Mouse (Mus musculus): ENCODE measurements around the gene Creg1. TPM values are rescaled to one million over a fixed set of nuclear protein-coding genes. Genes with fewer than 3 reads are reported as not detected.
"Not testable (repeated sequence)": the region's sequence is repeated elsewhere in the genome, so short reads cannot be mapped to it uniquely, and the experiment has no call there.

Creg1 gene
- total RNA-seq, 1 experiment from 2014 or later, result 56.6 TPM

DNA sequence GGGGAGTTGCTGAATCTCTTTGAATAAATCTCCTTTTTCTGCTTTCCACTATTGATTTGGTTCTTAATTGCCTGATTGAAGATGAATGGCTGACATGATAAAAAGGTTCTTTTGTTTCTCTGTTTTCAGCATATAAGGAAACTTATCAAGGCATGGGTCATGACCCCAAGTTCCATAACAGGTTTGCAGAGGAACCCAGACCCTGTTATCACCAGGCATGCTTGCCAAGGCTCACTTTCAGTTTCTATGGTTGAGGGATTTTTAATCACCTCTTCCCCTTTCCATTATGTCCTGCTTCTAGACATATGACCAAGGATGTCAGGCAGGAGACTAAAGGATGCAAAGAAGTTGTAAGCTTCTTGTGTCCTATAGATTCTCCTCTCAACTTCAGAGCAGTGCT lies 12.4 kb upstream of the Creg1 start:
- no peak for DNase-seq

GRCm38 (mm10) chr1:165751838-165752237 lies 11.7 kb upstream of the Creg1 start:
- no peak for DNase-seq

DNA sequence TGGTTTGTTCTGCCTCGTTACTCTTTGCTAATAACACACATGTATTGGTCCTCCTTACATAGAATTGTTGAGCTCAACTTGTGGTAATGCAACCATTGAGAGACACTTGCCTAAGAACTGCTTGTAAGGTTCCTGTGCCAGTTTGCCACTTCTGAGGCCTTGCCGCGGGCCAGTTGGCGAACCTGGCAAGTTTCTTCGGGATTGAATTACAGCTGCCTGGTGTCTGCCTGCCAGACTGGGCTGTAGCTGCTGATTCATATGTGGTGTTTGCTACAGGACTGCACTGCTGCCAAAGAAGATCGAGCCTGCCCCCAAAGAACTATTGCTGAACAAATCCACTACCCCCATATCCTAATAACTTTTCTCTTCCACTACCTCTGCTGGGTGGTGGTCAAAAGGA lies 9.3 kb upstream of the Creg1 start:
- no peak for DNase-seq

GRCm38 (mm10) chr1:165755194-165755593 lies 8.4 kb upstream of the Creg1 start:
- DNase-seq, result no peak

- no peak for DNase-seq
These were observed 1.8 kb upstream of the Creg1 start for GRCm38 (mm10) chr1:165761522-165762305.

- DNase-seq, result not testable (repeated sequence)
These were observed 1.0 kb upstream of the Creg1 start for GRCm38 (mm10) chr1:165762498-165762897.

- no peak for DNase-seq
These were observed 472 bp upstream of the Creg1 start for GRCm38 (mm10) chr1:165762914-165763634.

DNA sequence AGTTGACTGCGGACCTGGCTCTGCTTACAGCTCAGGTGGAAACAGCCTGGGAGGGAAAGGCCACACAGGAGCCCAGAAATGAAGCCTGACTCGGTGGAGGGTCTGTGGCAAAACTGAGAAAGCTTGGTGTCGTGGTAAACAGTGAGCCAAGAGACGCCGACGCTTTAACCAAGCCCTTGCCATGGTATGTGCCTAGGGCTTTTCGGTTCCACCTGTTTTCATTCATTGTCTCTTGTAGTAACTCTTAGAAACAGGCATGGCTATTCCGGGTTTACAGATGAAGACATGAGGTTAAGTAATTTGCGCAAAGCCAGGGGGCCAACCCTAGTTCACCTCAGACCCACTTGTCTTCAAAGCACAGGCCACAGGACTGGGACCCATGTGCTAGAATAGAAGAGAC lies 1.0 kb downstream of the Creg1 start:
- no peak for DNase-seq

GRCm38 (mm10) chr1:165765041-165765440 lies 1.5 kb downstream of the Creg1 start:
- no peak for DNase-seq

DNA sequence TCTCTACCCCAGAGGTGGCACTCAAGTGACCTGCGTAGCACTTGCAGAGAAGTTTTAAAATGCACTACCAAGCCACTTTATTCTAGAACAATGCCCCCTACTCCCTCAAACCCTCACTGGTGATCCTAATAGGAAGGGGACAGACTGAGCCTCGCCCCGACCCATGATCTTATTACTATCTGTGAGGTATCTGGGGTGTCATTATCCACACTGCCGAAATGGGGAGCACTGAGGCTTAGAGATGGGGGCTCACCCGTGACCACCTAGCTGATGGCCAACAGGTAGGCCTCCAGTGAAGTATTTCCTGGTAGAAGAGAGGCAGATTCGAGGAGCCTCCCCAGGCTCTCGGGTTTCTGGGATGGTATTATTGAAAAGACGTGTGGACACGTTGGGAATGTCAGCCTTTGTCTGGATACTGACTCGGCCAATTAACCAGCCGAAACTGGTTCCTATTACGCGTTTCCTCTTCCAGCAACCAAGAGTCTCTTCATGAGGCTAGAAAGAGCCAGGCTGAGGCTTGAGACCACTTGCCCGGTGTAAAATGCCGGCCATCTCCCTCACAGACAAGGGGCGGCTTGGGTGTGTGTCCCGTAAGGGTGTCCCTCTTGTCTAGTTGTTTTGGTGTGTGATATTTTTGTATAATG lies 2.2 kb downstream of the Creg1 start:
- DNase-seq, result no peak

GRCm38 (mm10) chr1:165766295-165766890 lies 2.8 kb downstream of the Creg1 start:
- no peak for DNase-seq

GRCm38 (mm10) chr1:165768894-165769512 lies 5.5 kb downstream of the Creg1 start:
- DNase-seq, result no peak

DNA sequence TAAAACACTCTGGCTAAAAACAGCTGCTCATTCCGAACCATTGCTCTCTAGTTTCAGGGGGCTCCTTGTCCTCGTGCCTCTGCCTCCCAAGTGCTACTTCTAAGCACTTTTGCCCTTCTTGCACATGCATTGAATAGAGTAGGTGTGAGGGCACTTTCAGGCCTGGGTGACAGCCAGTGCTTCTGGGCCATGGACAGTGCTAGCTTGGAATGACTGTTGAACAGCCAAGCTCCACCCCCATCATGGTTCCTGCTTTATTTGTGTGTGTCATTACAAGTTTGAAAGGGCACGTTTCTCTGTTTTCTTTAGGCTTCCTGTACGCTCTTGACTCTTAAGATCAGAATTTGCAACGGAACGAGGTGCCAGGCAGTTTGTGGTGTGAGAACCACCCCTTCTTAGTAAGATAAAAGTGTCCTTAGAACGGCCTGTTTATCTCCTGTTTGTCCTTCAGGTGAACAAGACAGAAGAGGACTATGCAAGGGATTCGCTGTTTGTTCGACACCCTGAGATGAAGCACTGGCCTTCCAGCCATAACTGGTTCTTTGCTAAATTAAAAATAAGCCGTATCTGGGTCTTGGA lies 6.7 kb downstream of the Creg1 start:
- DNase-seq, result no peak

DNA sequence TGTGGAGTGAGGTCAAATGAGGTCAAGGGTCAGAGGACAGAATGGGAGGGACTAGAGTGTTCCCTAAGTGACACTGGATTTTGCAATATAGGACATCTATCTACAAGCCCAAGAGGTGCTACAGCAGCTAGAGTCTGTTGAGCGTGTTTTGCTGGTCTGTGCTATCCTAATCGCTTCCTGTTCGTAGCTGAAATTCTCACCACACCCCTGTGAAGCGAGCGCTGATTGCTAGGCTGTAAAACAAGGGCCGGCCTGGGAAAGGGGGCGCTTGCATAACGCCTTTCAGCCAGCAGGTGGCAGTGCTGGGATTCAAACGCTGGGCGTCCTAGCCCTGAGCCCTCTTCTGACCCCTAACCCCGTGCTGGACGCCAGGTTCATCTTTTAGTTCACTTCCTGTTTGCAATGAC lies 7.9 kb downstream of the Creg1 start:
- peak; percentile 84 for DNase-seq

- no peak for DNase-seq
These were observed 8.5 kb downstream of the Creg1 start for GRCm38 (mm10) chr1:165771998-165772397.

GRCm38 (mm10) chr1:165775518-165776294 lies 12.2 kb downstream of the Creg1 start:
- DNase-seq, result peak; percentile 56

DNA sequence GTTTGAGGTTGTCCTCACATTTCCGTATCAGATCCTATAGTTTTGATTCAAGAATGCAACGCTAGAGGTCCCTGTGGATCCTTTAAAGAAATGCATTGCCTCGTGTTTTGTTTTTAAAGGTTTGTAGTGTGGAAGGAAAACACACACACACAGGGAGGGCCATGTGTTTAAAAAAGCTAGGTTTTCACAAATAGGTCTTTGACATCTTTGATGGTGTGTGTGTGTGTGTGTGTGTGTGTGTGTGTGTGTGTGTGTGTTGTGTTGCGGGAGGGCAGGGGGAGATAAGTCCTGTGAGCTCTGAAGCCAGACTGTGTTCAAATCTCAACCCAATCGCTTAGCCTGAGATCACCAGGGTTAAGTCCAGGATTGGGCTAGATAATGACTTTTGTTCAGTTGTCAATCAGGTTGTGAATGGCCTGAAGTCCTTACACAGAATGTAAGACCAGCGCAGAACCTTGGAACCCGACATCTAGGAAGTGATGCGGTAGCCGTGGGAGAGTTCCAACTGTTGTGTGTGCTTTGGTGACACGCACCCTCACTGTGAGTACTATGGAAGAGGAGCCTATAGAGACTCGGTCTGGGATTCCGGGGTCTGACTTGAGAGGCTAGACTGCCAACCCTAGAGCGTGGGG lies 16.5 kb downstream of the Creg1 start:
- no peak for DNase-seq

DNA sequence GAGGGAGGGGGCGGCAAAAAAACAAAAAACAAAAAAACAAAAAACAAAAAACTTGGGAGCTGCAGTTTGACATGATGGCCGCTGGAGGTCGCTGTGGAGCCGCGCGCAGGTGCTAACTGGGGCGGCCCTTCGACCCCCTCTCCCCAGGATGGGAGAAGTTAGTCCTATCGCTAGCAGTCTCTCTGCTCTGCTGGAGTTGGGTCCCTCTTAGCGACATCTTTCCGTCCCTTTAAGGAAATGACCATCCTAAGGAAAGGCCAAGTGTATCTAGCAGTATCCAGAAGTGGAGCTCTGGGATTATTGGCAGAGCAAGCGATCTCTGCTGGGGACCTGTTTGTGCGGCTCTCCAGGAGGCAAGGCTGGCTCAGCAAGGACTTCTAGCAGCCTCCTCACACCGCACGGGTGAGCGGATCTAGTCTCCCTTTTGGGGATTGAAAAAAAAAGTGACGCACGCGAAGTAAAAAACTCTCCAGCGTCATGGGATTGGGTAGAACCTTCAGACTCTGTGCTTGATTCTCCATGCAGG lies 17.1 kb downstream of the Creg1 start:
- DNase-seq, result peak; percentile 69

DNA sequence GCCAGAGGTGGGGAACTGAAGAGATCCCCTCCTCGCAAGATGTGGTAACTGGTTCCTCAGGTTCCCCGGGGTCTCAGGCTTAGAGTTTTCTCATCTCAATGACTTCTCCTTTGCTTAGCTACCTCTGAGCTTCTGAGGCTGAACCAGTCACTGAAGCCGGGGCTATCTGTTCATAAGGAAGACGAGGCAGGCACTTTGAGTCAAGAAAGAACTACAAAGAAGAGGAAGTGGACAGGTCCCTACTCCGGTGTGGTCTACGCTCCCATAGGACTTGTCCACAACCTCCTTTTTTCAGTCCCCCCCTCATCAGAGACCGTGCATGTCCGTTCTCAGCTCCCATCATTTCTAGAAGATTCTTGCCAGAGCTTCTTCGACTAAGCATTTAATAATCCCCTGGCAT lies 17.9 kb downstream of the Creg1 start:
- DNase-seq, result no peak

GRCm38 (mm10) chr1:165781911-165782310 lies 18.4 kb downstream of the Creg1 start:
- no peak for DNase-seq
